Mouse (Mus musculus): ENCODE measurements around the gene Amigo3.

DNA sequence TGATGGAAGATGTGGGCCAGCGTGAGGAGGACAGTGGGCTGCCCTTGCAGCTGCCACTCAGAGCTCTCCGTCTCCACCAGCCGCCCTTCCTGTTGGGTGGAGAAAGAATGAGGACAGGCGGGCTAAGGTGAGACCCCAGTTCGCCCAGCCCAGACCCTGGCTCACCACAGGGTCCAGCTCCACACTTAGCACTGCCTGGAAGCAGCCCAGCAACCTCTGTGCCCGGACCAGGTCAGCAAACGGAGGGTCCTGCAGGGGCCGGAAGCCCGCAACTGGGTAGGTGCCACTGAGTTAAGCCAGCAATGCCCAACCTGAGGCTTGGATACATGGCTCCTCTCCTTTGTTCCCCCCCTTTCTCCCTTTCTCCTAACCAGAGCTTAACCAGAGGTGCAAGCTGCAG is 16.0 kb downstream of the Amigo3 start:
- TF ChIP-seq CTCF (IDR thresholded peaks at IDR 0.05; ENCODE audit: extremely low read depth, insufficient read length, insufficient replicate concordance, low read depth, low read length): no peak
- no peak for TF ChIP-seq POLR2A (IDR thresholded peaks at IDR 0.05; ENCODE audit: low read depth, low read length)

All from small intestine, adult 2 months (tissue).